Mouse (Mus musculus) 3T3-L1 (cell line): ENCODE measurements at regions not wholly inside any gene's neighbourhood (a gene's known extent, or its start where the extent isn't known, plus 50 kb on each side); places are given as distances from the start of the nearest gene placed in this dataset.
A peak's percentile ranks its signal among the peaks of the same experiment; 100 is the strongest.

Experiments used
- DNase-seq: peaks from one replicate; pipeline ENCODE4 v3.0.0-alpha.2; 2015; ENCODE audit warnings: low read depth, low spot score

GRCm38 (mm10) chr2:172699654-172700053, 150.3 kb downstream of the Tfap2c start:
- DNase-seq: peak; percentile 29

GRCm38 (mm10) chr2:172710641-172711040, 161.2 kb downstream of the Tfap2c start:
- DNase-seq: no peak

GRCm38 (mm10) chr2:172726701-172727100, 177.3 kb downstream of the Tfap2c start:
- no peak for DNase-seq

- DNase-seq: no peak
These were observed 178.2 kb downstream of the Tfap2c start for GRCm38 (mm10) chr2:172727576-172727975.

- DNase-seq: no peak
These were observed 178.9 kb downstream of the Tfap2c start for GRCm38 (mm10) chr2:172728240-172728821.

- no peak for DNase-seq
These were observed 179.8 kb downstream of the Tfap2c start for GRCm38 (mm10) chr2:172729151-172729550.

- no peak for DNase-seq
These were observed 180.3 kb downstream of the Tfap2c start for GRCm38 (mm10) chr2:172729741-172730140.

- peak; percentile 21 for DNase-seq
These were observed 182.0 kb downstream of the Tfap2c start for GRCm38 (mm10) chr2:172731408-172731807.

GRCm38 (mm10) chr2:172732453-172733210, 183.2 kb downstream of the Tfap2c start:
- DNase-seq: no peak

GRCm38 (mm10) chr2:172733403-172733995, 184.1 kb downstream of the Tfap2c start:
- DNase-seq: no peak

- DNase-seq: no peak
These were observed 186.2 kb downstream of the Tfap2c start for GRCm38 (mm10) chr2:172735621-172736020.

GRCm38 (mm10) chr2:172739041-172739491, 189.7 kb downstream of the Tfap2c start:
- DNase-seq: no peak

GRCm38 (mm10) chr2:172739529-172739928, 190.1 kb downstream of the Tfap2c start:
- DNase-seq: no peak

GRCm38 (mm10) chr2:172751364-172751763, 188.8 kb downstream of the Bmp7 start:
- DNase-seq: no peak

GRCm38 (mm10) chr2:172755686-172756471, 184.2 kb downstream of the Bmp7 start:
- DNase-seq: no peak

GRCm38 (mm10) chr2:172756472-172756860, 183.7 kb downstream of the Bmp7 start:
- no peak for DNase-seq

GRCm38 (mm10) chr2:172758497-172758896, 181.6 kb downstream of the Bmp7 start:
- DNase-seq: peak; percentile 74

GRCm38 (mm10) chr2:172765260-172765659, 174.9 kb downstream of the Bmp7 start:
- DNase-seq: no peak

- no peak for DNase-seq
These were observed 173.7 kb downstream of the Bmp7 start for GRCm38 (mm10) chr2:172766403-172766802.

- DNase-seq: no peak
These were observed 171.4 kb downstream of the Bmp7 start for GRCm38 (mm10) chr2:172768756-172769155.

GRCm38 (mm10) chr2:172770061-172770460, 170.1 kb downstream of the Bmp7 start:
- DNase-seq: no peak

GRCm38 (mm10) chr2:172770606-172771005, 169.5 kb downstream of the Bmp7 start:
- no peak for DNase-seq
